In the genomic region with DNA sequence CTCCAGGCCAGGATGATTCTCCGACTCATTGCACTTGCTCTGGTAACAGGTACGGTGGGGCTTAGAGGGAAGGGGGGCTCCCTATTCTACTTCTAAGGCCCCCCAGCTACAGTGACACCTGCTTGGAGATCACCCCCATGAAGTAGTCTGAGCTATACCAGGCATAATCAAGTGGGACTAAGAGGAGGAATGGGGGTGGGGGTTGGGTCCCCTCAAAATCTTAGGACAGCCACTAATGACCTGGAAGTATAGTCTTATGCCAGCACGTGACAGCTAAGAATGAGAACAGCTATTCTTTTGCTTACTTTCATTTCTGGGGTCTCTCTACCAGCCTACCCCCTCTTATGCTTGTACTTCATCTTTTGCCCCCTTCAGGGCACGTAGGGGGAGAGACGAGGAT, we compare ENCODE assay signal across 18 mouse cellular contexts. TPM values are rescaled to one million over a fixed set of nuclear protein-coding genes. Genes with fewer than 3 reads are reported as not detected.
"Had no signal": no experiment of that assay in that cellular context is flagged by ENCODE, and none has a peak within 500 bp of the region (broad histone marks: within the 10 kb centered on the region; RNA-seq: fewer than 3 reads in every experiment).

No protein-coding gene starts in this region.

- H3K27ac ChIP-seq: intestine, embryonic 15.5 days; kidney, postnatal 0 days; liver, embryonic 15.5 days; macrophage; midbrain, embryonic 15.5 days; neural tube, embryonic 13.5 days had no signal

- H3K9ac ChIP-seq: intestine, embryonic 15.5 days; liver, embryonic 15.5 days; lung, embryonic 14.5 days; midbrain, embryonic 15.5 days; neural tube, embryonic 13.5 days had no signal

- H3K4me2 ChIP-seq: intestine, embryonic 15.5 days; liver, embryonic 11.5 days; liver, embryonic 15.5 days; lung, embryonic 14.5 days; midbrain, embryonic 11.5 days; midbrain, embryonic 15.5 days; neural tube, embryonic 13.5 days had no signal

- H3K4me3 ChIP-seq: intestine, embryonic 15.5 days; liver, embryonic 15.5 days; megakaryocyte, embryonic 14.5 days; midbrain, embryonic 15.5 days; neural tube, embryonic 13.5 days had no signal

- DNase-seq: kidney, adult 9 months; left cerebral cortex, postnatal 4 days; lung, embryonic 14.5 days; lung, postnatal 14 days; retina, postnatal 1 day; right cerebral cortex, postnatal 25 days had no signal

- H3K36me3 ChIP-seq: intestine, embryonic 15.5 days; liver, embryonic 15.5 days; midbrain, embryonic 15.5 days; neural tube, embryonic 13.5 days had no signal

- ATAC-seq: intestine, embryonic 15.5 days; midbrain, embryonic 15.5 days had no signal

- H3K27me3 ChIP-seq: intestine, embryonic 15.5 days; liver, embryonic 15.5 days; midbrain, embryonic 15.5 days; neural tube, embryonic 13.5 days had no signal

- H3K4me1 ChIP-seq: intestine, embryonic 15.5 days; liver, embryonic 15.5 days; midbrain, embryonic 15.5 days; neural tube, embryonic 13.5 days had no signal

- H3K9me3 ChIP-seq: intestine, embryonic 15.5 days; liver, embryonic 15.5 days; megakaryocyte, embryonic 14.5 days; midbrain, embryonic 15.5 days; neural tube, embryonic 13.5 days had no signal

RNA-seq across cellular contexts. Expression of gene Klk11, which starts 2.1 kb away (rescaled TPM):
- polyA plus RNA-seq: kidney, postnatal 0 days; large intestine, adult 2 months; liver, embryonic 11.5 days; liver, embryonic 15.5 days; lung, embryonic 14.5 days; macrophage; neural tube, embryonic 13.5 days; small intestine, adult 2 months had no signal

RNA-seq across cellular contexts. Expression of gene Klk10, which starts 4.3 kb away (rescaled TPM):
- polyA plus RNA-seq: liver, embryonic 11.5 days; macrophage; neural tube, embryonic 13.5 days had no signal

RNA-seq across cellular contexts. Expression of gene Klk12, which starts 7.8 kb away (rescaled TPM):
- polyA plus RNA-seq: intestine, embryonic 15.5 days; kidney, postnatal 0 days; large intestine, adult 2 months; limb, embryonic 14.5 days; liver, embryonic 11.5 days; liver, embryonic 15.5 days; lung, embryonic 14.5 days; macrophage; midbrain, embryonic 11.5 days; midbrain, embryonic 15.5 days; neural tube, embryonic 13.5 days; small intestine, adult 2 months had no signal

RNA-seq across cellular contexts. Expression of gene Klk9, which starts 15.2 kb away (rescaled TPM):
- polyA plus RNA-seq: intestine, embryonic 15.5 days; large intestine, adult 2 months; liver, embryonic 11.5 days; liver, embryonic 15.5 days; lung, embryonic 14.5 days; macrophage; midbrain, embryonic 11.5 days; neural tube, embryonic 13.5 days; small intestine, adult 2 months had no signal

RNA-seq across cellular contexts. Expression of gene Klk8, which starts 20.9 kb away (rescaled TPM):
- polyA plus RNA-seq: macrophage had no signal
